Mouse (Mus musculus) lung, postnatal 10 days (tissue): Measurements from ENCODE around the gene Morn1.

Source experiments
- DNase-seq: peaks from one replicate; pipeline ENCODE4 v3.0.0; 2021

Morn1 gene

GRCm38 (mm10) chr4:155079666-155080065, 6.7 kb upstream of the Morn1 start:
- DNase-seq: no peak

DNA sequence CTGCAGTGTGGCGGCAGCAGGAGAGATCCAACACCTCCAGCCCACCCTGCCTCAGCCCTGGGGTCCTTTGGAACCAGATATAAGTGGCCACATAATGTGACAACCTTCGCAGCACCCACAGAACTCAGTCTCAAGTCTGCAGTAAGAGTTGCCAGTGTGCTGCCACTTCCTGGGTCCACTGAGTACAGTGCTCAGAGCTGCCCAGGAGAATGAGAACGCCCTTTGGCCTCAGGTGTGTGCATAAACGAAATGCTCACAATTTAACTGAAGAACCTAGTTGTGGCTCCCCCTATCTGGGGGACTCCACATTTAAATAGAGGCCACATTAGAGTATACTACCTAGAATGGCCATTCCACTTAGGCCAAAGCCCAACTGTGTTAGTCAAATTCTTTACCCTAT, 2.8 kb upstream of the Morn1 start:
- DNase-seq: no peak

- no peak for DNase-seq
These were observed 2.0 kb upstream of the Morn1 start for GRCm38 (mm10) chr4:155084351-155084750.

- DNase-seq: no peak
These were observed 920 bp upstream of the Morn1 start for GRCm38 (mm10) chr4:155085206-155086107.

GRCm38 (mm10) chr4:155089241-155089640, 2.9 kb downstream of the Morn1 start:
- DNase-seq: no peak

- DNase-seq: no peak
These were observed 3.8 kb downstream of the Morn1 start for GRCm38 (mm10) chr4:155090147-155090546.

- DNase-seq: no peak
These were observed 4.5 kb downstream of the Morn1 start for GRCm38 (mm10) chr4:155090688-155091449.

- no peak for DNase-seq
These were observed 6.5 kb downstream of the Morn1 start for GRCm38 (mm10) chr4:155092718-155093430.

GRCm38 (mm10) chr4:155093431-155094149, 7.2 kb downstream of the Morn1 start:
- no peak for DNase-seq

- peak; percentile 67 for DNase-seq
These were observed 8.2 kb downstream of the Morn1 start for GRCm38 (mm10) chr4:155094565-155094964.

- peak; percentile 92 for DNase-seq
These were observed 9.0 kb downstream of the Morn1 start for GRCm38 (mm10) chr4:155095238-155095900.

- no peak for DNase-seq
These were observed 9.6 kb downstream of the Morn1 start for GRCm38 (mm10) chr4:155095967-155096366.

DNA sequence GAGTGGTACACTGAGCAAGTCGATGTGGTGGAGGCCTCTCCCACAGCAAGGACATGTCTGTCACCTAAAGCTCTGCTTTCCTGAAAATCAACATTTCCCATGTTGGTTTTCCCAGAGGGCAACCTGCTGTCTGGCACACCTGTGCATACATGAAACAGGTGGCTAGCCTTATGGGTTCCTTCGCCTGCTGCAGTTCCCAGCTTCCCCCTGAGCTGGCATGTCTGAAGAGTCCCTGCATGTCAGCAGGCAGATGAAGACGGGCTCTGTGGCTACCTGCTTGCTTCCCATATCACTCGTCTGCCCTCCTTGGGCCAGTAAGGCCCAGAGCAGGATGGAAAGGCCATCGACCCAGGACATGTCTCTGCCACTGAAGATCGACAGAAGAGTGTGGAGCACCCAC, 11.1 kb downstream of the Morn1 start:
- no peak for DNase-seq

DNA sequence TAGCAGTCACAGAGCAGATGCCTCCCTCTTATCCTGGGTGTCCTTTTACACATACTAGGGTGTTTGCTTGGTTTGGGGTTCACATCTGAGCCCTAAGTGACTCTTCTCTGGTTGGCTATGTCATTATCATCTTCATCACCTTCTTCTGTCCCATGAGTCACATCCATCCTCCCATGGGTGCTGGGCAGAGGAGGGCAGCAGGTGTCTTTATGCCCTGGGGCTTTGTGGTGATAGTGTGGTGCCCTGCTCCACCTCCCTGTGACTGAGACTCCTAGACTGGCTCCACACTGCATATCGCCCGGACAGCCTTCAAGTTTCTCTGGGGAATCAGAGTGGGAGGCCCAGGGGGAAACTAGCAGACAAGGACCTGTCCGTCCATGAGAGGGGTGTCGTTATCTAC, 12.2 kb downstream of the Morn1 start:
- no peak for DNase-seq

DNA sequence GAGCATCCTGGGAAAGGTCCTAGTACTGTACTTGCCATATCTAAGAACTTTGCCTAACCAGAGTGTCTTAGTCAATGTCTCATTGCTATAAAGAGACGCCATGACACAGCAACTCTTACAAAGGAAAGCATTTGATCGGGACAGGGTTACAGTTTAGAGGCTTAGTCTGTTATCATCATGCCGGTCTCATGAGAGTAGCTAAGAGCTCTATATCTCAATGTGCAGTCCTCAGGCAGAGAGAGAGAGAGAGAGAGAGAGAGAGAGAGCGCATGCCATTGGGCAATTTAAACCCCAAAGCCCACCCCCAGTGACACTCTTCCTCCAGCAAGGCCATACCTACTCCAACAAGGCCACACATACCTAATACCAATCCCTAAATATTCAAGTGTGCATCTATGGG, 21.5 kb downstream of the Morn1 start:
- DNase-seq: no peak

- no peak for DNase-seq
These were observed 23.1 kb downstream of the Morn1 start for GRCm38 (mm10) chr4:155109471-155109870.

- peak; percentile 44 for DNase-seq
These were observed 27.5 kb downstream of the Morn1 start for GRCm38 (mm10) chr4:155113766-155114410.

- no peak for DNase-seq
These were observed 30.2 kb downstream of the Morn1 start for GRCm38 (mm10) chr4:155116607-155117006.

- no peak for DNase-seq
These were observed 31.1 kb downstream of the Morn1 start for GRCm38 (mm10) chr4:155117396-155117978.

- no peak for DNase-seq
These were observed 31.9 kb downstream of the Morn1 start for GRCm38 (mm10) chr4:155118278-155118677.

DNA sequence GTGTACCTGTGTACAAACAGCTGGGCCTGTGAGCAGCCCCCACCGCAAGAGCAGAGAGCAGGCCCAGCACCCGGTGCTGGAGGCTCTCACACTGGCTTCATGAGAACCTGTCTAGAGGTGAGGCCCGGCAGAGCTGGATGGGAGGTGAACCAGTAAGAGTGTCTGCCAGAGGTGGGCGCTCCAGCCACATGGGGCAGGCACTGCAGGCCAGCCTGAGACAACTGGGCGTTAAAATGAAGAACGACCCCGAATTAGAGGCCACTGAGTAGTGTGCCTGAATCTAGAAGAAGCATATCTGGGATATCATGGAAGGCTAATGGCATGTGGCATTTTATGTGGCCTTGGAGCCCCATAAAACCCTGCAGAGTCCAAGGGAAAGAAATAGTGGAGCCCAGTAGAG, 33.7 kb downstream of the Morn1 start:
- DNase-seq: no peak
